Mouse (Mus musculus) small intestine, adult 2 months (tissue): ENCODE data around the gene Zfp369.

ENCODE experiments used
- CTCF ChIP-seq: fragments of 200-500 bp; IDR thresholded peaks from 2 replicates; pipeline ENCODE4 v1.5.1; 2012; ENCODE audit warnings: low read depth, mild to moderate bottlenecking, control low read depth, inconsistent platforms, low read length, moderate library complexity, mixed read lengths; ENCODE audit not compliant: insufficient replicate concordance, insufficient read length; ENCODE audit errors: extremely low read depth
- POLR2A ChIP-seq: fragments of 200-500 bp; IDR thresholded peaks from 2 replicates; pipeline ENCODE4 v1.6.1; 2012; ENCODE audit warnings: low read depth, mild to moderate bottlenecking, control low read depth, inconsistent platforms, low read length, moderate library complexity

DNA sequence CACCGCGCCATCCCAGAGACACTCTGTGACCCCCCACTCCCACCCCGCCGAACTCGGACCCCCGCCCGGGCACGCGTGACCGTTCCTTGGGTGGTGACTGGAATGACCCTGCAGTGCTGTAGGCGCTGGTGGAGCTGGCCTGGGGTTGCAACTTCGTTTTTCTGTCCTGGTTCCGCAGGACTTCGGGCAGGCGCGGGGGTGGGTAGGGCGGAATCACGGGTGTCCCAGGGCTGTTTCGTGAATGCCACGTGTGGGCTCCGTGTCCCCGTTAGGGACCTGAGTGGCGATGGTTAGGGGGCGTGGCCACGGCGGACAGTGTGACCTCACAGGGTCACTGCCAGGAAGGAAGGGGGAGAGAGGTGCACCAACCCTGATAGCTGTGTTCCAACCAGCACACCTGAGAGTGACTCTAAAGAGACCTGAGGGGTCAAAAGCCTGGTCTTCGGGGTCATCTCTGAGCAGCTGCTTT, 36.3 kb upstream of the Zfp369 start:
- TF ChIP-seq POLR2A (no peak), CTCF (no peak)
